Mouse (Mus musculus) spleen, adult 2 months (tissue): ENCODE measurements around the gene Ttbk2. TPM values are rescaled to one million over a fixed set of nuclear protein-coding genes. Genes with fewer than 3 reads are reported as not detected.

Experiments used
- DNase-seq, 2 experiments: peaks; one replicate each; pipeline versions ENCODE4 v3.0.0 to v3.0.0-alpha.2; 2012 to 2021; ENCODE audit warnings: low spot score in 2 of 2, low read depth in 1 of 2
- H3K27ac ChIP-seq: fragments of 200-500 bp; 2 replicates; pipeline ENCODE4 v1.5.1; 2012; ENCODE audit warnings: low read length, inconsistent platforms; ENCODE audit not compliant: insufficient read depth
- H3K27me3 ChIP-seq: fragments of 200-500 bp; 2 replicates; pipeline ENCODE4 v1.6.1; 2012; ENCODE audit warnings: mild to moderate bottlenecking, moderate library complexity, low read length, inconsistent platforms; ENCODE audit not compliant: control insufficient read depth, insufficient read depth
- H3K36me3 ChIP-seq: fragments of 200-500 bp; 2 replicates; pipeline ENCODE4 v1.6.1; 2012; ENCODE audit warnings: mild to moderate bottlenecking, low read length, inconsistent platforms; ENCODE audit not compliant: control insufficient read depth, insufficient read depth
- H3K4me1 ChIP-seq: fragments of 200-500 bp; 2 replicates; pipeline ENCODE4 v1.6.1; 2011; ENCODE audit warnings: inconsistent platforms; ENCODE audit not compliant: control insufficient read depth, insufficient read depth, insufficient read length
- H3K4me3 ChIP-seq: fragments of 200-500 bp; 2 replicates; pipeline ENCODE4 v1.5.1; 2011; ENCODE audit warnings: mild to moderate bottlenecking, inconsistent platforms; ENCODE audit not compliant: insufficient read depth, insufficient read length; ENCODE audit errors: extremely low read depth
- CTCF ChIP-seq: fragments of 200-500 bp; IDR thresholded peaks from 2 replicates; pipeline ENCODE4 v1.5.1; 2011; ENCODE audit warnings: mild to moderate bottlenecking, inconsistent platforms; ENCODE audit not compliant: insufficient read depth, insufficient read length, insufficient replicate concordance; ENCODE audit errors: extremely low read depth
- POLR2A ChIP-seq: fragments of 200-500 bp; IDR thresholded peaks from 2 replicates; pipeline ENCODE4 v1.6.1; 2011; ENCODE audit warnings: low read depth, low read length, inconsistent platforms
- whole genome bisulfite sequencing: fragments of 180-500 bp; shearing (Covaris S2); methylation state at CpG from one replicate; pipeline ENCODE4 v1.1.7; 2018; 5-methylcytosine and 5-hydroxymethylcytosine counted together
- polyA plus RNA-seq: library from polyadenylated mRNA; depleted of rRNA; stranded (reverse); fragments of >200 nt; gene quantifications from 2 replicates; pipeline ENCODE4 v1.2.3, GENCODE M21; 2012

Ttbk2 gene
- polyA plus RNA-seq, 1 experiment = 0.96 TPM

DNA sequence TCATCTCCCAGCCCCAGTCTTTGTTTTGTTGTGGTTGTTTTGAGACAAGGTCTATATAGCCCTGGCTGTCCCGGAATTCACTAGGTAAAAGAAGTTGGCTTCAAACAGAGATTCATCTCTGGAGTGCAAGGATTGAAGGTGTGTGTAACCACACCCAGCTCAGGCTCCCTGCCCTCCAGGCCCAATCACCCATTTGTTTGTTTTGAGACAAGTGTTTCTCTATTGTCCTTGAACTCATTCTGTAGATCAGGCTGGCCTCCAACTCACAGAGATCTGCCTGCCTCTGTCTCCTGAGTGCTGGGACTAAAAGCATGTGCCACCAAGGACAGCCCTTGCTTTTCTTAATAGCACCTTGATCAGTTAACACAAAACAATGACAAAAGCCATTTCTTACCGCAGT, 102.4 kb downstream of the Ttbk2 start:
- H3K36me3 ChIP-seq = no peaks in the 10 kb centered on the region

DNA sequence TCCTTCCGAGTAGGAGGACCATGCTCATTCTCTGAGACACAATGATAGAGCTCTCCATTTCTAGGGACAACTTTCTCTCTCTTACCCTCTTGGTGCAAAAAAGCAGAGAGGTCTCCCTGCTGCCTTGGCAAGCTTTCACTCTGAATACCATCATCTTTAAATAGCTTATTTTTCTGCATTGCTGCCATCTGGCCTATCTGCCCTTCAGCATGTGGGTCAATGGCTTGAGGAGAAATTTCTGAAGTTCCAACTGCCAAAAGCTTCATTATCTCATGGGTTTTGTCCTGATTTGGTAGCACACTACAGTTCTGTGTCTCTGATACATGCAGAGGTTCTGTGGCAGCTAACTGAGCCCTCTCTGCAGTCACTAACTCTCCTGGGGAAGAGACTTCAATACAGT, 104.9 kb downstream of the Ttbk2 start:
- no peaks in the 10 kb centered on the region for H3K36me3 ChIP-seq
- H3K27me3 ChIP-seq = no peaks in the 10 kb centered on the region
- TF ChIP-seq POLR2A (no peak), CTCF (no peak)

More for the DNA sequence above, 102.4 kb downstream of the Ttbk2 start:
- no peak for DNase-seq
- H3K4me3 ChIP-seq = no peak overlapping the region
- 94% methylated on average over 2 of the region's 2 CpGs for WGBS
- no peak for TF ChIP-seq POLR2A
- TF ChIP-seq CTCF = no peak
- no peak overlapping the region for H3K27ac ChIP-seq
- no peaks in the 10 kb centered on the region for H3K27me3 ChIP-seq
- H3K4me1 ChIP-seq = no peaks in the 10 kb centered on the region

DNA sequence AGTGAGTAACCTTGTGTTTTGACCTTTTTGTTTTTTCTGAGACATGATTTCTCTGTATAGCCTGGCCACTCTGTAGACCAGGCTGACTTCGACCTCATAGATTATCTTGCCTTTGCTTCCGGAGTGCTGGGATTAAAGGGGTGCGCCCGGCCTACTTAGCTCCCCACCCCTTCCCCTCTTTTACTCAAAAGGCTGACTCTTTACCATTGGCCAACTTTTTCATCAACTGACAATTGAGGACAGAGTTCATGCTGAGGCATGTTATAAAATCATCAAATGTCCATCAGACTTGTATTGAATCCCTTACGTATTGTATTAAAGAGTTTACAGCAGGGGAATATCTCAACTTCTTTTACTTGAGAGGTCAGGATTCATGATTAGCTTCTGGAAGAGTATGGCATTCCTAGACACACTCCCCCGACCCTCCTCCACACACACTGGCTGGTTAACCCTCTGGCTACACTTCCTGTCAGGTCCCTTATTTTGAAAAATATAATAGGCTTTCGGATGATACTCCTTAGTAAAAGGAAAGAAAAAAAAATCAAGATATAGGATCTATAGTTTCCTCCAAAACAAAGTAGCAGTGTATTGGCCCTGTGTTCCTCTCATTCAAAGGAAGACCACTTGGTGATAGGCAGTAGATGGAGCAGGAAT, 118.4 kb downstream of the Ttbk2 start:
- H3K36me3 ChIP-seq = peaks cover 5% of the 10 kb centered on the region; the same call in 1 of the 2 replicates
- H3K4me1 ChIP-seq = peaks cover 13% of the 10 kb centered on the region; the same call in 1 of the 2 replicates
- H3K27me3 ChIP-seq = no peaks in the 10 kb centered on the region
- TF ChIP-seq CTCF (no peak), POLR2A (no peak)
- no peak overlapping the region for H3K27ac ChIP-seq
- 47% methylated on average over 7 of the region's 7 CpGs for WGBS
- DNase-seq = no peak
- H3K4me3 ChIP-seq = no peak overlapping the region

More for the DNA sequence above, 104.9 kb downstream of the Ttbk2 start:
- Histone ChIP-seq H3K4me3 (no peak overlapping the region), H3K4me1 (no peaks in the 10 kb centered on the region), H3K27ac (no peak overlapping the region)
- DNase-seq = no peak
- WGBS = 83% methylated on average over 1 of the region's 1 CpGs

DNA sequence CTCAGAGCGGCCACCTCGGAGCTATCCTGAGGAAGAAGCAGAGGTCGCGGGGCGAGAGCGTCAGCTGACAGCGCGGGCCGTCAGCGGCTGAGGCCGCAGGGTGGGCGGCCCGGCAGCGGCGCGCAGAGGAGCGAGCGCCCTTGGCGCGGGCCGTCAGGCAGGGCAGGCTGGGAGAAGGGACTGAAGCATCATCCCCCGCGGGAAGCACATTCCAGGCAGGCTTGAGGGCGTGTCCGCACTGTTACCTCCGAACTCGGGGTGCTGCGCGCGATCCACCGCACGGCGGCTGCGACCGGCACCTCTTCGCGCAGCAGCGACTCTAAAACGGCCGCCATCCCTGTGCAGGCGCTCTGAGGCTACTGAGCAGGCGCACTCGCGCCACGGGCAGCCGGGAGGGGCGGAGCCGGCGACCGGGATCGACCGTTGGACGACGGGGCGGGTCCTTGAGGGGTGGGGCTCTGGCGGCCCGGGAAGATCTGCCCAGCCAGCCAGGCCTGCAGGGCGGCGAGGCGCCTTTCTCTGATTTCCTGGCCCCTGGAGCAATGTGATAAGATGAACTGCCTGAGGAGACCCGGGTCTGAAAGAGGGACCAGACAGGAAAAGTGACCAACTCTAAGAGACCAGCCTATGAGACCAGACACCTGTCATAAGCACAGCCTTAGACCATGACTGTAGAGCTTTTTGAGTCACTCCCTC, 119.1 kb downstream of the Ttbk2 start:
- 1% methylated on average over 60 of the region's 61 CpGs for WGBS
- Histone ChIP-seq H3K27ac (peak overlapping the region; percentile 67), H3K4me1 (peaks cover 13% of the 10 kb centered on the region; the same call in 1 of the 2 replicates), H3K36me3 (peaks cover 11% of the 10 kb centered on the region), H3K4me3 (peak overlapping the region; percentile 96), H3K27me3 (no peaks in the 10 kb centered on the region)
- DNase-seq = peak; percentile 79 to 92
- TF ChIP-seq CTCF = no peak
- TF ChIP-seq POLR2A = peak; percentile 85

DNA sequence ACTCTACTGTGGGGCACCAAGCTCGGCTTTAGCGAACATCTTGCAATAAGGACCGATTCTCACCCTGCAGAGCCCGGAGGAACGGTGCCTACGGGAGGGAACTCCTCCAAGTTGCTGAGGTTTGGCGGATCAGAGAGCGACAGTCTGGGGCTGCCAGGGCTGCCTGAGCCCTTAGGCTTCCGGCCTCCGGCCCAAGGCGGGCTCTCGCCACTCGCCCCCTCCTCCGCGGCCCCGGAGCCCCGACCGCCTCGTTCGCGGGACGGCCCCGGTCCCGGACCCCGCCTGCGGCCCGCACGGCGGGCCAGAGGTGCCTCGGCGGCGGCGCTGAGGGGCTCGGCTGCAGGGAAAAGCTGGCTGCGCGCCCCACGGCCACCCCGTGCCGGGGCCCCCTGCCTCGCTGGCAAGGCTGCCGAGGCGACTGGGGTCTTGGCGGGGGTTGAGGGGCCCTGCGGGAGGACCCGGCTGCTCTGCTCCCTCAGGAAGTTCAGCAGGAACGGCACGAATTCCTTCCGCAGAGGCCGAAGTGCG, 119.7 kb downstream of the Ttbk2 start:
- peak in 1 of 2 experiments; percentile 11 for DNase-seq
- Histone ChIP-seq H3K27ac (peak overlapping the region; percentile 67; the same call in 1 of the 2 replicates), H3K36me3 (peaks cover 16% of the 10 kb centered on the region), H3K27me3 (no peaks in the 10 kb centered on the region), H3K4me3 (peak overlapping the region; percentile 96), H3K4me1 (peaks cover 13% of the 10 kb centered on the region; the same call in 1 of the 2 replicates)
- WGBS = under 1% methylated on average over 49 of the region's 50 CpGs
- no peak for TF ChIP-seq POLR2A
- no peak for TF ChIP-seq CTCF

DNA sequence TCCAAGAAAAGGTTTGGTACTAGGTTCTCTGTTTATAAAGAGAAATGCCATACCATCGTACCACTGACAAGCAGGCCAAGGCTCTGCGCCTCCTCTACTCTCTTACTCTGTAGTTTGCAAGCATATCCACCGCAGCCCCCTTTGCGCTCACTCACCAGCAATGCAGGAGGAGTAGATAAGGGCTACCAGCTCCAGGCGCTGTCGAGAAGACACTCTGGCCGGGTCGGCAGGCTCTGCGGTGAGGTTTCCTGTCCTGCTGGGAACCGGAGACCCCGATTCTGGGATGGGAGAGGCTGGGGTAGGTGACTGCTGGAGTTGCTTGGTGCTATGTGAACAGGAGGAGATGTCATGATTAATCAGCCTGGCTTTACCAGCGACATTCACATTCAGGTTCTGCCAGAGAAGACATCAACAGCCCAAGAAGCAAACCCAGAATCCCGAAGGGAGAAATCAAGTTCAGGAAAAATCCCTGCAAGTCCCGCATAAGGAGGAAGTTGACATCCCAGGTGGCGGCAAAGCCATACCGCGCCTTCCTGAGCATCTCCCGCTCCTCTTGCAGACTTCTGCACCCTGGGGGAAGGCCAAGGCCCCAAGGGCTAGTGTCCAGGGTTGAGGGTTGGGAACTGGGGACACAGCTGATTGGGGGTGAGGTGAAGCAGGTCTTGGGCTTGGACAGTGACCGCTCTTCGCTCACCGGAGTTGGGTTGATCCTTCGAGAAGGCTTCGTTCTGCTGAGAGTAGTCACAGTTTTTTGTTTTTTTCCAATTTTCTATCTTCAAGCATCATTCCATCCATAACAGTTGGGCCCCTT, 120.4 kb downstream of the Ttbk2 start:
- Histone ChIP-seq H3K27ac (no peak overlapping the region), H3K4me3 (peak overlapping the region; percentile 96), H3K4me1 (peaks cover 13% of the 10 kb centered on the region; the same call in 1 of the 2 replicates), H3K36me3 (peaks cover 21% of the 10 kb centered on the region), H3K27me3 (no peaks in the 10 kb centered on the region)
- no peak for DNase-seq
- no peak for TF ChIP-seq POLR2A
- no peak for TF ChIP-seq CTCF
- WGBS = 27% methylated on average over 23 of the region's 23 CpGs
